Mouse (Mus musculus): ENCODE data around the gene Krt42. TPM values are rescaled to one million over a fixed set of nuclear protein-coding genes. Genes with fewer than 3 reads are reported as not detected.
"Not testable (repeated sequence)": the region's sequence is repeated elsewhere in the genome, so short reads cannot be mapped to it uniquely, and the experiment has no call there.

Krt42 gene
- not detected in 2 replicates for polyA plus RNA-seq (2012; rRNA removed)

DNA sequence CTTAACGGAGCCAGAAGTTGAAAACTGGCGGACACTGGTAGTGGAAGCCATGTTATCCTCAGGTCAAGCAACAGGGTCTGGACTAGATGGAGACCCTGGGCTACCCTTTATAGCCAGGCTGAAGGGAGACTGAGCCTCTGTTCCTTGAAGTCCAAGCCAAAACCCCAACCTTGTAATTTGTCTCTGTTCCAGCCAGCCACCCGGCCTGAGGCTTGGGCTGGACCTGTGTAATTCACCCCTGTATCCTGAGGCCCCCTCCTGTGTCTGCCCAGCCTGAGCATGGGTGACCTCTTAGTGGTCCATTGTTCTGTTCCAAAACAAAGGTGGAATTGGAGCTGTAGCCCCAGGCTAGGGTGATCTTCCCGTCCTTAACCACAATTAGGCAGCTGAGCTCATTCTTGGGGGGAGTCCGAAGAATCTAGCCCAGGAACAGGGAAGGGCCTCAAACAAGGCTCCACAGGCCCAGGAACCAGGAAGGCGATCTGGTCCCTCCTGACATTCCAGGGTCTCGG lies at the start of gene Krt42:
Gene Krt42 (minus strand): TSS at position 51 of the 512 bp plus-strand sequence.
- 89% methylated on average over 7 of the region's 7 CpGs for WGBS

GRCm38 (mm10) chr11:100318529-100319451 lies 49.1 kb upstream of the Krt42 start:
- DNase-seq (ENCODE audit: low read depth, low spot score), result no peak
- 71% methylated on average over 10 of the region's 10 CpGs for WGBS

More for the DNA sequence above, at the start of gene Krt42:
- no peak for DNase-seq (ENCODE audit: low read depth, low spot score)

- 54% methylated on average over 6 of the region's 6 CpGs for WGBS
- no peak for DNase-seq (ENCODE audit: low read depth, low spot score)
Observed at GRCm38 (mm10) chr11:100317826-100318380, 48.2 kb upstream of the Krt42 start.

GRCm38 (mm10) chr11:100315439-100315838 lies 45.8 kb upstream of the Krt42 start:
- 69% methylated on average over 5 of the region's 5 CpGs for WGBS
- no peak for DNase-seq (ENCODE audit: low read depth, low spot score)

DNA sequence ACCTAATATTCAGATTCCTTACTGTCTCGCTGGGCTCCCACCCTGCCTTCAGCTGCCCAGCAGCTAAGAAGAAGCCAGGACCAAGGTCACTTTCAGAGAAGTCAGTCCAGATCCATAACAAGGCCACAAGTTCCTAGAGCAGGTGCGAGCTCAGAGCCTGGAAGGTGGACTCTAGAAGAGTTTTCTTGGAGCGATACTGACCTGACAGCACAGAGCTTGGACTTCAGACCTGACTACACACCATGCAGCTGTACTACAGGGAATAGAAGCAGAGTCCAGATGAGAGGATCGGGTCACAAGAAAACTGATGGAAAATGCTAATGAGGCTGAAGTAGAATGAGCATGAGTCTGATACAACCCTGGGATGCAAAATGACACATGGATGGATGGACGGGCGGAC lies 43.8 kb upstream of the Krt42 start:
- DNase-seq (ENCODE audit: low read depth, low spot score), result no peak
- WGBS, result 93% methylated on average over 6 of the region's 6 CpGs

DNA sequence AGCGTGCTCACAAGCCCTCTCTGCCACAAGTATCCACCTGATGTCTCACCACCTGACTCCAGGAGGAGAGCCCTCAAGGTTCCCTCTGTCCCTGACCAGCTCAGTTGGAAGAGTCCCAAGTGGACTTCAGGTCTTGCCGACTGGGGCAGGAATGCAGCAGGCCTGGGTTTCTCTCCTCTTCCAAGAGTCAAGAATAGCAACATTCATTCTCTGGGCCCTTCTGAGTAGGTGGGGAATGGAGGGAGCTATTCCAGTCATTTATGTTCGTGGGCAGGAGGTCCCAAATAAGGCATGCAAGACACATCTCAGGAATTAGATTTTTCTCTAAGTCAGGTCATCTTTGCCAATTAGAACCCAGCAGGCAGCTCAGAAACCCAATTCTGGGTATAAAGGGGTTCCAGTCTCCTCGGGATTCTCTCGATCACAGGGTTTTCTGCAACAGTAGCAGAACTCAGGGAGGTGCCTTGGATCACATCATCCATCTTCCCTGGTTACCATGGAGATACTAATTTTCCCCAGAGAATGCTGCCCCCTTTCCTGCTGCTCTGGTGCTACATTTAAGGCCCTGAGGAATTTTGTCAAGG lies 42.5 kb upstream of the Krt42 start:
- DNase-seq (ENCODE audit: low read depth, low spot score), result no peak

DNA sequence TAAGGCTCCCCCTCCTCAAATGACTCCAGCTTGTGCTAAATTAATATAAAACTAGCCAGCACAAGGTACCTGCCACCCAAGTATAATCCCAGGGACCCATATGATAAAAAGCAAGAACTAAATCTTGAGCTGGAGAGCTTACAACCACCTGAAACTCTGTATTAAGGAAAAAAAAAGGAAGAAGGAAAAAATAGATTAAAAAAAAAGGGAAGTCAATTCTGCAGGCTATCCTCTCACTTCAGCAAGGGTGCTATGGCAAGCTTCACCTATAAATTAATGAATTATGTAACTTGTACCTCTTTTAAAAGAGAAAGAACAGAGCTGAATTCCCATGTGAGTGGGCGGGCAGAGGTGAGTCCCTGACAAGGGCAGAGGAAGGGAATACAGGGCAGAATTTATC lies 42.0 kb upstream of the Krt42 start:
- no peak for DNase-seq (ENCODE audit: low read depth, low spot score)
- WGBS, result 64% methylated on average over 1 of the region's 1 CpGs

More for the DNA sequence above, 42.5 kb upstream of the Krt42 start:
- 45% methylated on average over 5 of the region's 5 CpGs for WGBS

- not testable (repeated sequence) for DNase-seq (ENCODE audit: low read depth, low spot score)
- 86% methylated on average over 5 of the region's 6 CpGs for WGBS
Observed at GRCm38 (mm10) chr11:100308672-100309071, 39.0 kb upstream of the Krt42 start.

- WGBS, result 74% methylated on average over 5 of the region's 5 CpGs
- DNase-seq (ENCODE audit: low read depth, low spot score), result no peak
Observed at GRCm38 (mm10) chr11:100307900-100308299, 38.2 kb upstream of the Krt42 start.

DNA sequence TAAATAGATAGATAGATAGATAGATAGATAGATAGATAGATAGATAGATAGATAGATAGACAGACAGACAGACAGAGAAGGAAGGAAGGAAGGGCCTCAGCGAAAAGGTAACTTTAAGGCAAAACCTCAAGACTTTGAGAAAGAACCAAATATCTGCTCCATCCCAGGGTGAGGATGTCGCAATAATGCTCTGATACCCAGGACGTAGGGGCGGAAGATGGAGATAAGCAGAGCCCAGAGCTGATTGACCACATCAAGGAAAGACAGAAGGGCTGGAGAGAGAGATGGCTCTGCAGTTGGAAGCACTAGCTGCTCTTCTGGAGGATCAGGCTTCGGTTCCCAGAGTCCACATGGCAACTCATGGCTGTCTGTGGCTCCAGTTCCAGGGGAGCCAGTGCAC lies 31.6 kb upstream of the Krt42 start:
- WGBS, result 67% methylated on average over 5 of the region's 5 CpGs
- no peak for DNase-seq (ENCODE audit: low read depth, low spot score)

GRCm38 (mm10) chr11:100300293-100300692 lies 30.6 kb upstream of the Krt42 start:
- DNase-seq (ENCODE audit: low read depth, low spot score), result no peak
- 8% methylated on average over 5 of the region's 5 CpGs for WGBS

DNA sequence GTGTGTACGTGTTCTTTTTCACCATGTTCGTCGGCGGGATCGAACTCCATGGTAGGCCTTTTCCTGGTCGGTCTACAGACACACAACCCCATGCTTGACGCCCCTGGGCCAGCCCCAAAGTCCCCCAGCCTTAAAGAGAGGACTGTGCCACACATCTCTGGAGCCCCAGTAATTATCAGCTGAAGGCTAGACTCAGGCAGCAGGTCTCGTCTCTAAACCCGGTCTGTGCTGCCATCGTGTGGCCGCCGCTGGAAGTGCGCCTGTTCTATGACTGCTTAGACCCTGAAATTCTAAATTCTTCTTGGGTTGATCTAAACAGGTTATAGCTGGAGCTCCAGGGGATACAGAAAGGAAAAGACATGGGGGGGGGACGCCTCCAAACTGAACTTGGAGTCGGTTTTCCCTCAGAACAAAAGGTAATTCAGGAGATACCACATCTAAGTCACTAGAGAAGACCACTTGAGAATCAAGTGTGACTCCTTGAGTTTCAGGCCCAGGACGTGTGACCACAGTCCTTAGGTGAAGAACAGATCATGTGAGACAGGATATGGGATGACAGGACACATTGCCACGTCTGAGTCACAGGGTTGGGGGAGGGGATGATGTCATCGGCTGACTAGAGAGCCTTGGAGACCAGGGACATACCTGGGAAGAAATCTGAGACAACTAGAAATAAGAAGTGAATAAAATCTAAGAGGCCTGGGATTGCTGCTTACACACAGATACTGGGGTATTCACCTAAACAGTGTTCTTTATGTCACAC lies 28.8 kb upstream of the Krt42 start:
- 19% methylated on average over 18 of the region's 18 CpGs for WGBS
- DNase-seq (ENCODE audit: low read depth, low spot score), result no peak

DNA sequence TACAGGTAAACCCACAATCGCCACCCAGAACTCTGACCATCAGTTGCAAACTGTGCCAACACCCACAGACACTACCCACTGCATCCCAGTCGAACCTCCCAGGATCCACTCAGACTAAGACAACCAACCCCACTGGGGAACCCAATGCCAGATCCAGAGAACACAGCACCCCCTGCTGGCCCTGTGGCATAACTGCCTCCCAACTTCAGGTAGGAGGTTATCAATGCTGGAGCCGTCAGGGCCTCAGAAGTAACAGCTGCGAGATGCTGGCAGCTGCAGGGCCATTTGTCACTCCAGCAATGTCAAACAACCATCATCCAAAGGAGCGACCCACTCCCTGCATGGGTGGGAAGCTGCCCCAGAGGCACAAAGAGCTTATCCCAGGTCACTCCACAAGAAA lies 28.1 kb upstream of the Krt42 start:
- no peak for DNase-seq (ENCODE audit: low read depth, low spot score)
- 27% methylated on average over 5 of the region's 5 CpGs for WGBS

- 2% methylated on average over 10 of the region's 10 CpGs for WGBS
Observed at GRCm38 (mm10) chr11:100295308-100295707, 25.6 kb upstream of the Krt42 start.

GRCm38 (mm10) chr11:100292884-100293283 lies 23.2 kb upstream of the Krt42 start:
- WGBS, result 80% methylated on average over 6 of the region's 6 CpGs
- DNase-seq (ENCODE audit: low read depth, low spot score), result no peak

More at GRCm38 (mm10) chr11:100295308-100295707, 25.6 kb upstream of the Krt42 start:
- DNase-seq (ENCODE audit: low read depth, low spot score), result peak; percentile 82

DNA sequence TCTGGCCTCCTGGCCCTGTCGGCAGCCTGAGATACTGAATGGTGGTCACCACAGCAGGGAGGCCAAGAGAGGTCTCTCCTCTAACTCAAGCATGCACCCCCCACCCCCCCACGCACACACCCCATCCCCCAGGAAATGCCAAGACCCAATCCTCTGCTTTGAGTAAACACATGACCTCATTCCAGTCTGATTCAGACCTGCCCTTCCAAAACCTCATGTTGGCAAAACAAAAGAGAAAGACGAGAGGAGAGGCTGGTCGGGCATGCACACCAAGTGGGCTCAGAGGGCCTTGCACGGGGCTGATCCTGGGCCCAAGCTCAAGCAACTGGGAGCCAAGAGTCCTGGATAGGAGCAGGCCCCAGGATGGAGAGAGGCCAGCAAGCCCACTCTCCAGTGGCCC lies 20.6 kb upstream of the Krt42 start:
- DNase-seq (ENCODE audit: low read depth, low spot score), result no peak
- 20% methylated on average over 5 of the region's 5 CpGs for WGBS

- 27% methylated on average over 6 of the region's 6 CpGs for WGBS
- DNase-seq (ENCODE audit: low read depth, low spot score), result peak; percentile 92
Observed at GRCm38 (mm10) chr11:100288942-100289341, 19.3 kb upstream of the Krt42 start.

DNA sequence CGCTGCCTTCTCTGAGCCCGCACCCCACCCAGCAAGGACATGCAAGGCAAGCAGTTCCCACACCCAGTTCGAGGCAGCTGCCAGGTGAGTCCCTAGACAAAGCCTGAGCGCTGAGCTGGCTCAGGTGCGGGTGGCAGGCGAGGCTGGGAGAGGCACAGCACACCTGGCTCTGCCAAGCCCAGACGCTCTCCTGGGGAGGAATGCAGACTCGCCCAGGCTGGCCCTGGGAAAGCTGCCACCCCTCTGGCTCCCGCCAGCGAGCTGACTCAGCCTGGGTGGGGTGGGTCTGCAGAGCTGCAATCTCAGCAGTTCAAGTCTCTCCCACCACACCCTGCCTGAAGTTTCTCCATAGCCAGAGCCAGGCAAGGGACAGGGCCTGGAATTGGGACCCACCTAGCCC lies 17.4 kb upstream of the Krt42 start:
- DNase-seq (ENCODE audit: low read depth, low spot score), result peak; percentile 90
- WGBS, result 9% methylated on average over 10 of the region's 10 CpGs

DNA sequence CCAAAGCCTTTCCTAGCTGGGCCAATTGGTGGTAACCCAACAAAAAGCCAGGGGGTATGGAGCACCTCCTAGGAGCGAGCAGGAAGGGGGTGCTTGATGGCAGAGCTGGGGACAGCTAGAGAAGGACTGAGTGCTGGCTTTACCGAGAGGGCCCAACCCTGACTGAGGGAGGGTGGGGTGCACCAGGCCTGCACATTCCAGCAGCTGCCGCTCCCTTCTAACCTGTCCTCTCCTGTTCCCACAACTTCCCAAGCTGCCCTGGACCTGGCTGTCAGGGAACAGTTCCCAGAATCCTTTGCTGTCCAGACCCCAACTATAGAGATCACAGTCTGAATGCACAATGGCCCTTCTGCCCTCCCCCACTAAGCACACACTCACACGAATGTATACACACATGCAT lies 15.3 kb upstream of the Krt42 start:
- DNase-seq (ENCODE audit: low read depth, low spot score), result no peak
- 29% methylated on average over 4 of the region's 4 CpGs for WGBS

GRCm38 (mm10) chr11:100282549-100282948 lies 12.9 kb upstream of the Krt42 start:
- WGBS, result 25% methylated on average over 10 of the region's 10 CpGs

More at GRCm38 (mm10) chr11:100282549-100282948, 12.9 kb upstream of the Krt42 start:
- peak; percentile 78 for DNase-seq (ENCODE audit: low read depth, low spot score)

Measured in large intestine, adult 2 months (tissue).